Mouse (Mus musculus): ENCODE results near the gene Jakmip3. TPM values are rescaled to one million over a fixed set of nuclear protein-coding genes. Genes with fewer than 3 reads are reported as not detected.

Gene Jakmip3
- 0.04 and 0.09 TPM in 2 replicates for polyA plus RNA-seq (2012; rRNA removed)

DNA sequence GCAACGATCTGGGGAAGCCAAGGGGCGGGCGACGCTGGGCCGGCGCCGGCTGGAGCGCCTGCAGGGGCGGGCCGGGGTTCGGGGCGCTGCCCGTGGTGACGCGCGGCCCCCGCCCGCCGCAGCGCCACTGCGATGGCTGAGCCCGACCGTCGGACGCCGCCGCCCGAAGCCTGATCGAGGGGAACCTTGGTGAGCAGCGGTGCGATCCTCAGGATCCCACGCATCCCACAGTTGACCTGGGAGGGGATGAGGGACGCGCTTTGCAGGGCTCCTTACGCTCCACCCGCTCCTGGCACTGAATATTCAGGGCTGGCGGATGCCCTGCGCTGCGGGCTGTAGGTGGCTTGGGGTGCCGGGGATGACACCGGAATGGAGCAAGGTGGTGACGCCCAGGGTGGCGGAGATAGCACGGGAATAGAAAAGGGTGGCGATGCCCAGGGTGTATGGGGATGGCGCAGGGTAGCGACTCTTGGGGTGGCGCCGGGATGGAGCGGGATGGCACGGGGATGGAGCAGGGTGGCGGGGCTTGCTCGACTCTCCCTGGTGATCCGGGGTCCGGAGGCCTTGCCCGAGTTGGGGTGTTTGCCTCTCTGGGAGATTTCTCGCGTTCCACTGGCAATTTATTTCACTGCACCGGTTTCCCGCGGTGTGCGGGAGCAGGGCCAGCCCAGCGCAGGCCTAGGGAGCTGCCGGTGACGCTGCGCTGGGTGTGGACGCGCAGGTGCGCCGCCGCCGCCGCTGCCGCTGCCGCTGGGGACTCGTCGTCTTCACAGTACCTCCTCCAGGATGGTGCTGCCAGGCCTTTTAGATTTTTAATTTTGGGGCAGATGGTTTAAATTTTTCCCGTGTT, at the start of gene Jakmip3:
Gene Jakmip3 (plus strand): TSS at position 119 of the 850 bp plus-strand sequence.
- H3K27me3 ChIP-seq (ENCODE audit: control insufficient read depth, insufficient read depth, low read length), result peaks cover 8% of the 10 kb centered on the region
- WGBS, result 4% methylated on average over 78 of the region's 78 CpGs
- no peak for DNase-seq
- no peak within 1 kb of the TSS for H3K27ac ChIP-seq (ENCODE audit: control insufficient read depth, insufficient read depth, low read length)
- H3K4me1 ChIP-seq (replicated peaks; ENCODE audit: control insufficient read depth, insufficient read depth, low read length), result no peaks in the 10 kb centered on the region
- no peak for TF ChIP-seq POLR2A (IDR thresholded peaks at IDR 0.05; ENCODE audit: control insufficient read depth, extremely low read depth, insufficient read depth, low read length, poor library complexity)
- TF ChIP-seq CTCF (IDR thresholded peaks at IDR 0.05; ENCODE audit: borderline replicate concordance, control insufficient read depth, extremely low read depth, insufficient read depth, low read length, poor library complexity), result no peak
- no peak within 1 kb of the TSS for H3K4me3 ChIP-seq (ENCODE audit: control insufficient read depth, insufficient read depth, low read length)
- H3K36me3 ChIP-seq (ENCODE audit: control insufficient read depth, insufficient read depth, low read length), result no peaks in the 10 kb centered on the region

GRCm38 (mm10) chr7:138898122-138898521, 42.4 kb upstream of the Jakmip3 start:
- DNase-seq, result no peak
- Histone ChIP-seq H3K27ac (ENCODE audit: control insufficient read depth, insufficient read depth, low read length) (no peak overlapping the region), H3K4me3 (ENCODE audit: control insufficient read depth, insufficient read depth, low read length) (no peak overlapping the region), H3K36me3 (ENCODE audit: control insufficient read depth, insufficient read depth, low read length) (no peaks in the 10 kb centered on the region), H3K4me1 (replicated peaks; ENCODE audit: control insufficient read depth, insufficient read depth, low read length) (no peaks in the 10 kb centered on the region), H3K27me3 (ENCODE audit: control insufficient read depth, insufficient read depth, low read length) (no peaks in the 10 kb centered on the region)
- 96% methylated on average over 2 of the region's 2 CpGs for WGBS
- TF ChIP-seq POLR2A (IDR thresholded peaks at IDR 0.05; ENCODE audit: control insufficient read depth, extremely low read depth, insufficient read depth, low read length, poor library complexity) (no peak), CTCF (IDR thresholded peaks at IDR 0.05; ENCODE audit: borderline replicate concordance, control insufficient read depth, extremely low read depth, insufficient read depth, low read length, poor library complexity) (no peak)

DNA sequence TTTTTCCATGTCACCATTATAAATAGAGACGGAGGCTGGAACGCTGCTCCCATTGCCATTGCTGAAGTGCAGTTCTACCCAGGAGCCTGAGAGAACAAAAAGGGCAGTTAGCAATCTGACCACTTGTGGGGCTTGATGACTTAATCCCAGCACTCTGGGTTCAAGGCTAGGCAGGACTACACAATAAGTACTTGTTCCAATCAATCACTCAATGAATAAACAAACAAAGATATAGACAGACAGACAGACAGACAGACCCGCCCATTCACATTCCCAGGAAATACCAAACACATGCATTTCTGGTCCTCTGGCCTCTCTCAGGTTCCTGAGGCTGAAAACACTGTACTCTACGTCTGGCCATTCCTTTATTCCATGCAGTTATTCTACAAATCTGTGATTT, 41.8 kb upstream of the Jakmip3 start:
- H3K27ac ChIP-seq (ENCODE audit: control insufficient read depth, insufficient read depth, low read length), result no peak overlapping the region
- H3K4me1 ChIP-seq (replicated peaks; ENCODE audit: control insufficient read depth, insufficient read depth, low read length), result no peaks in the 10 kb centered on the region
- TF ChIP-seq POLR2A (IDR thresholded peaks at IDR 0.05; ENCODE audit: control insufficient read depth, extremely low read depth, insufficient read depth, low read length, poor library complexity), result no peak
- no peak for TF ChIP-seq CTCF (IDR thresholded peaks at IDR 0.05; ENCODE audit: borderline replicate concordance, control insufficient read depth, extremely low read depth, insufficient read depth, low read length, poor library complexity)
- no peaks in the 10 kb centered on the region for H3K27me3 ChIP-seq (ENCODE audit: control insufficient read depth, insufficient read depth, low read length)
- WGBS, result 98% methylated on average over 4 of the region's 4 CpGs
- DNase-seq, result no peak
- no peak overlapping the region for H3K4me3 ChIP-seq (ENCODE audit: control insufficient read depth, insufficient read depth, low read length)
- H3K36me3 ChIP-seq (ENCODE audit: control insufficient read depth, insufficient read depth, low read length), result no peaks in the 10 kb centered on the region

DNA sequence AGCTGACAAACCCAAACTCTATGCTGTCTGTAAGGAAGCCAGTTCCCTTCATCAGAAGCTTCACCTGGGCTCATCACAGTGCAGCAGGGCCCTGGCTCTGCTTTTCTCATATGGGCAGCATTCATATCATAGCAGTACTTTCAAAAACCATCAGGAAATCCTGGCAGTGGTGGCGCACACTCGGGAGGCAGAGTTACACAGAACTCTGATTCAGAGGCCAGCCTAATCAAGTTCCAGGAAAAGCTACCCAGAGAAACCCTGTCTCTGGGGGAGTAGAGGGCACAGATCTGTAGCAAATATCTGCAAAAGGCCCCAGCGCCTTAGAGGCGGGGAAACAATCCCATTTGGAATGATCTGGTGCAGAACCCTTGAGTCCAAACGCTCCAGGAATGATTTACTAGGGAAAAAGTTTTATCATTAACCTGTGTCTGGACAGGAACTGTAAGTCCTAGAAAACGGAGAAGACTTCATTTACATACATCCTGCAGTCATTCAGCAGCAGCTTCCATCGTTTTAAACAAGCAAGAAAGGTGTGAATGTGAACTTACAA, 36.6 kb upstream of the Jakmip3 start:
- Histone ChIP-seq H3K4me1 (replicated peaks; ENCODE audit: control insufficient read depth, insufficient read depth, low read length) (no peaks in the 10 kb centered on the region), H3K4me3 (ENCODE audit: control insufficient read depth, insufficient read depth, low read length) (no peak overlapping the region), H3K36me3 (ENCODE audit: control insufficient read depth, insufficient read depth, low read length) (no peaks in the 10 kb centered on the region), H3K27ac (ENCODE audit: control insufficient read depth, insufficient read depth, low read length) (no peak overlapping the region), H3K27me3 (ENCODE audit: control insufficient read depth, insufficient read depth, low read length) (no peaks in the 10 kb centered on the region)
- no peak for DNase-seq
- WGBS, result 66% methylated on average over 7 of the region's 7 CpGs
- no peak for TF ChIP-seq POLR2A (IDR thresholded peaks at IDR 0.05; ENCODE audit: control insufficient read depth, extremely low read depth, insufficient read depth, low read length, poor library complexity)

DNA sequence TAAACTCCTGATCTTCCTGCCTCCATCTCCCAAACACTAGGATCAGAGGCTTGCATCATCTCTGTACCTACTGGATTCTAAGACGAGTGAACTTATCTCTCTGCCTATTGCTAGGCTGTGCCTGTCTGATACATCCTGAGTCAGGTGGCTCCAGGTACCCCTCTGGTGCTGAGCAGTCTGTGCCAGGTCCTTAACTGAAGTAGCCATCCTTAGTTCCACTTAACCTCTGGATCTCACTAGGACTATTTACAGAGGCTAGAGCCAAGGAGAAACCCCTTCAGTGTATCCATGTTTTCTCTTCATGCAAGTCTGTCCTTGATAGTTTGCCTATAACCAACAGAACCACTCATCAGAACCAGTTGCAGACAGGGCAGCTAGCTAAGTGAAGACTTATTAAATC, 34.1 kb upstream of the Jakmip3 start:
- no peak overlapping the region for H3K4me3 ChIP-seq (ENCODE audit: control insufficient read depth, insufficient read depth, low read length)
- DNase-seq, result no peak
- H3K27me3 ChIP-seq (ENCODE audit: control insufficient read depth, insufficient read depth, low read length), result no peaks in the 10 kb centered on the region
- no peak overlapping the region for H3K27ac ChIP-seq (ENCODE audit: control insufficient read depth, insufficient read depth, low read length)
- WGBS, result 92% methylated on average over 1 of the region's 1 CpGs
- TF ChIP-seq POLR2A (IDR thresholded peaks at IDR 0.05; ENCODE audit: control insufficient read depth, extremely low read depth, insufficient read depth, low read length, poor library complexity), result no peak
- no peak for TF ChIP-seq CTCF (IDR thresholded peaks at IDR 0.05; ENCODE audit: borderline replicate concordance, control insufficient read depth, extremely low read depth, insufficient read depth, low read length, poor library complexity)
- H3K36me3 ChIP-seq (ENCODE audit: control insufficient read depth, insufficient read depth, low read length), result no peaks in the 10 kb centered on the region
- peaks cover 4% of the 10 kb centered on the region for H3K4me1 ChIP-seq (replicated peaks; ENCODE audit: control insufficient read depth, insufficient read depth, low read length)

DNA sequence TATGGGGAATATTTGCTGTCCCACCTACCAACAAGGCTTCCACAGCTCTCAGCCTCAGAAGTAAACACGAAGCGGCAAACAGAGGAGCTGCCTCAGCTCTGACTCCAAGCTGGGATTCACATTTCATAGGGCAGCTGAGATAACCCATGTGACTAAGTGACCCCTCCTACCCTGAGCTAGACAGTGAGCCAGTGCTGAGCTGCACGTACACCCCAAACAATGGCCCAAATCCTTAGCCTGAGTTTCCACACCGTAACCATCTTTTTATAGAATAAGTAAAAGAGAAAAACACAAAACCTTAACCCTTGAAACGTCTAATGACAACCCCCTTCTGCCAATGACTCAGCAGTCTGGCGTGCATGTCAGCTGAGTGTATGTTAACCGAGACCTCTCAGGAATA, 33.5 kb upstream of the Jakmip3 start:
- no peaks in the 10 kb centered on the region; the same call in 1 of the 2 replicates for H3K27me3 ChIP-seq (ENCODE audit: control insufficient read depth, insufficient read depth, low read length)
- no peak overlapping the region for H3K27ac ChIP-seq (ENCODE audit: control insufficient read depth, insufficient read depth, low read length)
- peaks cover 4% of the 10 kb centered on the region for H3K4me1 ChIP-seq (replicated peaks; ENCODE audit: control insufficient read depth, insufficient read depth, low read length)
- WGBS, result 36% methylated on average over 7 of the region's 7 CpGs
- no peak overlapping the region for H3K4me3 ChIP-seq (ENCODE audit: control insufficient read depth, insufficient read depth, low read length)
- TF ChIP-seq CTCF (IDR thresholded peaks at IDR 0.05; ENCODE audit: borderline replicate concordance, control insufficient read depth, extremely low read depth, insufficient read depth, low read length, poor library complexity) (no peak), POLR2A (IDR thresholded peaks at IDR 0.05; ENCODE audit: control insufficient read depth, extremely low read depth, insufficient read depth, low read length, poor library complexity) (no peak)
- no peak for DNase-seq
- H3K36me3 ChIP-seq (ENCODE audit: control insufficient read depth, insufficient read depth, low read length), result no peaks in the 10 kb centered on the region

Data from thymus, adult 2 months (tissue).